Mouse (Mus musculus): Measurements from ENCODE around the gene Bckdha. TPM values are rescaled to one million over a fixed set of nuclear protein-coding genes. Genes with fewer than 3 reads are reported as not detected.

Bckdha gene
- polyA plus RNA-seq, 1 experiment from 2014 or later: 54.7 TPM

DNA sequence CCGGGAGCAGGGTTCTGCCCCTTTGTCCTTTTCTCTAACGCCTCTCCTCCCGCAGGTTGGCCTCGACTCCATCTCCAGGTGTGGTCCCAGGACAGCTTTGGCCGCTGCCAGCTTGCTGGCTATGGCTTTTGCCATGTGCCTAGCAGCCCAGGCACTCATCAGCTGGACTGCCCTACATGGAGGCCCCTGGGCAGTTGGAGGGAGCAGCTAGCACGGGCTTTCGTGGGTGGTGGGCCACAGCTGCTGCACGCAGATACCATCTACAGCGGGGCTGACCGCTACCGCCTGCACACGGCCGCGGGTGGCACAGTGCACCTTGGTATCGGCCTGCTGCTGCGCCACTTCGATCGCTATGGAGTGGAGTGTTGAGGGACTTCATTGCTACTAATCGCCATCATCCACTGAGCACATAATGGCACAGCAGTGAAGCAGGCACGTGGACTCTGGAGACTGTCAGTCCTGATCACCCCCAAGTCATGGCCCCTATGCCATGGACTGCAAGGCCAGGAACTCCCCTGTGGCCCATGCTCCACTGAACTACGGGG, 27.2 kb upstream of the Bckdha start:
- Histone ChIP-seq H3K4me2 (ENCODE audit: low read depth, severe bottlenecking) (peak overlapping the region; percentile 86; the same call in 1 of the 2 replicates), H3K27me3 (ENCODE audit: control insufficient read depth, insufficient read depth, low read length) (peaks cover 45% of the 10 kb centered on the region), H3K36me3 (ENCODE audit: control insufficient read depth, insufficient read depth, low read length) (no peaks in the 10 kb centered on the region), H3K9ac (ENCODE audit: low read length) (no peak overlapping the region), H3K4me1 (ENCODE audit: control insufficient read depth, insufficient read depth, low read length) (peaks cover 11% of the 10 kb centered on the region; the same call in 1 of the 2 replicates), H3K9me3 (ENCODE audit: control insufficient read depth, low read length) (no peaks in the 10 kb centered on the region), H3K27ac (replicated peaks; ENCODE audit: low read depth, low read length) (no peak overlapping the region), H3K4me3 (ENCODE audit: low read depth, low read length) (peak overlapping the region; percentile 46; the same call in 1 of the 2 replicates)
- WGBS: 69% methylated on average over 21 of the region's 21 CpGs
- no peak for DNase-seq (ENCODE audit: low spot score)
- 0 out of 2 replicates have a peak, but pooled peaks have one; percentile 20 for ATAC-seq (ENCODE audit: insufficient number of reproducible peaks, low FRiP score, low TSS enrichment, low read depth)

DNA sequence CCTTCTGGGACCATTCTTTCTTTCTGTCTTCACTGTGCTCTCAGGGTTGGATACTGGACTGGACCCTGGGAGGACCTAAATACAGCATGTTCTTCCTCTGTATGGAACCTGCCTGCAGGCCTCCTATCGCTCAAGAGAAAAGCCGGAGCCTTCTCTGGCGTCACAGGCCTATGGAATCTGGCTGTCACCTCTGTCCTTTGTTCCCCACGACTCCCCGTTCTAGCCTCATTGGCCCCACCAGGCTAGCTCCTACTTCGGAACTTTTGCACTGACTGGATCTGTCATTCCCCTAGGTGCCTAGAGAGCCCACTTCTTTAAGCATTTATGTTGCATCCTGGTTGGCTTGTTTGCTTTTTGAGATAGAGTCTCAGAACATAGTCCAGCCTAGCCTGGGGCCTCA, 25.9 kb upstream of the Bckdha start:
- WGBS: 91% methylated on average over 6 of the region's 6 CpGs
- no peak for ATAC-seq (ENCODE audit: insufficient number of reproducible peaks, low FRiP score, low TSS enrichment, low read depth)
- H3K27ac ChIP-seq (replicated peaks; ENCODE audit: low read depth, low read length): no peak overlapping the region
- no peaks in the 10 kb centered on the region for H3K9me3 ChIP-seq (ENCODE audit: control insufficient read depth, low read length)
- no peak overlapping the region for H3K4me3 ChIP-seq (ENCODE audit: low read depth, low read length)
- DNase-seq (ENCODE audit: low spot score): no peak
- peaks cover 13% of the 10 kb centered on the region; the same call in 1 of the 2 replicates for H3K4me1 ChIP-seq (ENCODE audit: control insufficient read depth, insufficient read depth, low read length)
- peaks cover 38% of the 10 kb centered on the region for H3K27me3 ChIP-seq (ENCODE audit: control insufficient read depth, insufficient read depth, low read length)
- no peaks in the 10 kb centered on the region for H3K36me3 ChIP-seq (ENCODE audit: control insufficient read depth, insufficient read depth, low read length)
- H3K9ac ChIP-seq (ENCODE audit: low read length): no peak overlapping the region
- H3K4me2 ChIP-seq (ENCODE audit: low read depth, severe bottlenecking): no peak overlapping the region

DNA sequence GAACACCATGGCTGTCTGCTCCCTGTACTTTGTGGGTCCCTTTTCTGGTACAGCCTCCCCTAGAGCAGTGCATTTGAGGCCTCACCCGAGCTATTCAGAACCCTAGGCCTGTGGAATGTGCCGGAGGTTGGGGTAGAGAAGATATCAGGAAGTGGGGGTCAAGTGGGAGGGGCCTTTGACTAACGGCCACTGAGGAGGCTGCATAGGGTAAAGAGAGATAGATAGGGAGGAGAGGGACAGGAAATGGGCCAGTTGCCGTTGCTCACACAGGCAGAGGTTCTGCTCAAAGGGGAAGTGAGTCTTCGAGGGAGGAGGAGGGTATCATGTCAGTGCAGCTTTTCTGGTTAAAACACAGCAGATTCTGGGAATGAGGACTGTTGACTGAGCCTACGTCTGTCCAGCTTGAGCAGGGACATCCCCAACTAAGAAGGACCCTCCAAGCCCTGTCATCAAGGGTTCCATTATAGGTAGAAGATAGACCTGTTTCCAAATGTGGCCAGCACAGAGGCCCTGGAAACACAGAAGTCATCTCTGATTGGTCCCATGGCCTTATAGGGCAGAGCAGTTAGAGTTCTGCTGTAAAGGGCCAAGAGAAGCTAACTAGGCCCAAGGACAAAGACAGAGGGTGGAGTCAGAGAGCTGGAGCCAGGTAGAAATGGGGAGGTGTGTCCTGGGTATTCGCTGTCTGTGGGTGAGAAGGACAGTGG, 24.8 kb upstream of the Bckdha start:
- H3K4me3 ChIP-seq (ENCODE audit: low read depth, low read length): no peak overlapping the region
- no peak overlapping the region for H3K4me2 ChIP-seq (ENCODE audit: low read depth, severe bottlenecking)
- H3K27ac ChIP-seq (replicated peaks; ENCODE audit: low read depth, low read length): no peak overlapping the region
- H3K4me1 ChIP-seq (ENCODE audit: control insufficient read depth, insufficient read depth, low read length): peaks cover 7% of the 10 kb centered on the region; the same call in 1 of the 2 replicates
- WGBS: 65% methylated on average over 7 of the region's 7 CpGs
- H3K9ac ChIP-seq (ENCODE audit: low read length): no peak overlapping the region
- no peak for DNase-seq (ENCODE audit: low spot score)
- no peaks in the 10 kb centered on the region for H3K9me3 ChIP-seq (ENCODE audit: control insufficient read depth, low read length)
- ATAC-seq (ENCODE audit: insufficient number of reproducible peaks, low FRiP score, low TSS enrichment, low read depth): no peak
- H3K36me3 ChIP-seq (ENCODE audit: control insufficient read depth, insufficient read depth, low read length): no peaks in the 10 kb centered on the region
- peaks cover 28% of the 10 kb centered on the region for H3K27me3 ChIP-seq (ENCODE audit: control insufficient read depth, insufficient read depth, low read length)

DNA sequence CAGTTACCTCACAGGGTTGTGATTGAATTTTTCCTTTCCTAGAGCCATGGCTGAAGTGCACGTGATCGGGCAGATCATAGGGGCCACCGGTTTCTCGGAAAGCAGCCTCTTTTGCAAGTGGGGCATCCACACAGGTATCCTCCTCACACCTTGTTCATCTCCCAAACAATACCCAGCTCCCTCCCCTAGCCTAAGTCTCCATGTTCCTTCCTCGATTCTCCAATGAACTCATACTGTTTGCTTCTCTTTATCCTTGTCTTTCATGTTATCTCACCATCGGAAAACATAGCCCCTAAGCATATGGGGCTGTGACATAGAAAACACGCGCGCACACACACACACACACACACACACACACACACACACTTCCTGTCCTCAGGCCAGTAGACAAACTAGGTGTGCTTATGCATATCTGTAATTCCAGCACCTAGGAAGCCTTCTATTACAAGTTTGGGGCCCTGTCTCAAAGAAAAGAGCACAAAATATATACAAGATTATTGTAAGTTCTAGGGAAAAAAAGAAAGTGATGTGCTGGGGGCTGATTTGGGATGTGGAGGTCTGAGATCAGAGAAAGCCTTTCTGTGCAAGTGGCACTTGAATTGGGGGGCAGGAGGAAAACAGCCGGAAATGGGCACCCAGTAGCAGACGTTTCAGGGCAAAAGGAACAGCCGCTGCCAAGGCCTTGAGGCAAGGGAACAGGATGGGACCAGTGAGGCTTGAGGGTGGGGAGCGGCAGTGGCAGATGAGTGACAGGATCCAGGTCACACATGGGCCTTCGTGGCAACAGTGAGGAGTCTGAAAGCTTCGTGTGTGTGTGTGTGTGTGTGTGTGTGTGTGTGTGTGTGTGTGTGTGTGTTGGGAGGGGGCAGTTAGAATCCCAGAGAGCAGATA, 22.8 kb upstream of the Bckdha start:
- Histone ChIP-seq H3K4me1 (ENCODE audit: control insufficient read depth, insufficient read depth, low read length) (0 out of 2 replicates have a peak, but pooled peaks cover 2% of the 10 kb centered on the region), H3K27ac (replicated peaks; ENCODE audit: low read depth, low read length) (no peak overlapping the region), H3K36me3 (ENCODE audit: control insufficient read depth, insufficient read depth, low read length) (no peaks in the 10 kb centered on the region), H3K9ac (ENCODE audit: low read length) (no peak overlapping the region), H3K27me3 (ENCODE audit: control insufficient read depth, insufficient read depth, low read length) (peaks cover 8% of the 10 kb centered on the region), H3K9me3 (ENCODE audit: control insufficient read depth, low read length) (no peaks in the 10 kb centered on the region), H3K4me3 (ENCODE audit: low read depth, low read length) (peak overlapping the region; percentile 58; the same call in 1 of the 2 replicates), H3K4me2 (ENCODE audit: low read depth, severe bottlenecking) (peak overlapping the region; percentile 61; the same call in 1 of the 2 replicates)
- WGBS: 62% methylated on average over 15 of the region's 15 CpGs
- no peak for ATAC-seq (ENCODE audit: insufficient number of reproducible peaks, low FRiP score, low TSS enrichment, low read depth)
- no peak for DNase-seq (ENCODE audit: low spot score)

DNA sequence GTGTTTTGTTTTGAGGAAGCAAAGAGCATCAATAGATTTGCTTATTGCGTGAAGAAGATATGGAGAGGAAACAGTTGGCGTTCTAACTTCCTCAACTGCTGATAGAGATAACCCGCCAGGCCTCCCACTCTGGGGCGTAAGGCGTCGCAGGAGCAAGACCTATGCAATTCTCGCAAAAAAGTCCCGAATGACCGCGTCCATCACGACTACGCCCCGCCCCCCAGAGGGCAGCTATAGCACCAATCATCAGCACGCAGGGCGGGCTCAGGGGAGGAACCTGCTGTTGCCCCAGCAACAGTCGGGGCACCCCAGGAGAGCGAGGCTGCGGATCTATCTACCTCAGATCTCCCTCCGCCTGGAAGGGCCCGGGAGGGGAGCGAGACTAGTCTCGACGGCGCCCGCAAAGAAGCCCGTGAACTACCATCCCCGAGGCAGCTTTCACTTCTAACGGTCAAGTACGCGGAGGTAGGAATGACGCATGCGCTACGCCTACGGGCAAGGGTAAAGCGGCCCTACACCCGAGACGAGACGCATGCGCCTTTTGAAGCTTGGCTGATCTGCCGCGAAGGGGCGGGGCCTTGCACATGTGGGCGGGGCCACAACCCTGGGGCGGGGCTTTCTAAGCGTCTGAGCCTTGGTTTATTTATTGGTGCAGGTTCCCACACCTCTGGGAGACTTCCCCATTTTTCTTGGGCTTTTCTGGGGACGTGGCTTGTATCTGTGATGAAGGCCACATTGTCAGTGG, 21.9 kb upstream of the Bckdha start, which contains the start of gene B9d2:
B9d2 (plus strand) TSS at position 267 of the 745 bp plus-strand sequence.
- Histone ChIP-seq H3K27me3 (ENCODE audit: control insufficient read depth, insufficient read depth, low read length) (peaks cover 3% of the 10 kb centered on the region), H3K4me3 (ENCODE audit: low read depth, low read length) (peak within 1 kb of the TSS; percentile 58), H3K36me3 (ENCODE audit: control insufficient read depth, insufficient read depth, low read length) (no peaks in the 10 kb centered on the region), H3K4me2 (ENCODE audit: low read depth, severe bottlenecking) (peak within 1 kb of the TSS; percentile 61), H3K27ac (replicated peaks; ENCODE audit: low read depth, low read length) (peak within 1 kb of the TSS; percentile 84), H3K9me3 (ENCODE audit: control insufficient read depth, low read length) (no peaks in the 10 kb centered on the region), H3K4me1 (ENCODE audit: control insufficient read depth, insufficient read depth, low read length) (0 out of 2 replicates have a peak, but pooled peaks cover 2% of the 10 kb centered on the region), H3K9ac (ENCODE audit: low read length) (peak within 1 kb of the TSS; percentile 61)
- WGBS: under 1% methylated on average over 46 of the region's 46 CpGs
- ATAC-seq (ENCODE audit: insufficient number of reproducible peaks, low FRiP score, low TSS enrichment, low read depth): peak; percentile 95
- DNase-seq (ENCODE audit: low spot score): peak; percentile 95

DNA sequence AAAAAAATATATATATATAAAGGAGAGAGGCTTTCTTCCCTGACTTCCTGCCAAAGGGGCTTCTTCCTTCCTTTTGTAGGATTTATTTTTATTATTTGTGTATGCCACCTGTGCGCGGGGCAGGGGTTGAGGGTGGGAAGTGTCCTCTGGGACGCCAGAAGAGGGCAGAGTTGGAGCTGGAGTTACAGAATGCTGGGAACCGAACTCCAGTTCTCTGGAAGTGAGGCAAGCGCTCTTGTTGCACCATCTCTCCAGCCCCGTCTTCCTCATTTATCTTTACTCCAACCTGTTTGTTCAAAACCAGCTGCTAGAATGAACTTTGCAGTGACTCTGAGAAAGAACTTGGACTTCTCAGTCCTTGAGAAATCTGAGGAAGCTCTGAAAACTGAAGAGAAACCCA, 21.2 kb upstream of the Bckdha start:
- 0 out of 2 replicates have a peak overlapping the region, but pooled peaks have one; percentile 30 for H3K27ac ChIP-seq (replicated peaks; ENCODE audit: low read depth, low read length)
- WGBS: 8% methylated on average over 6 of the region's 6 CpGs

DNA sequence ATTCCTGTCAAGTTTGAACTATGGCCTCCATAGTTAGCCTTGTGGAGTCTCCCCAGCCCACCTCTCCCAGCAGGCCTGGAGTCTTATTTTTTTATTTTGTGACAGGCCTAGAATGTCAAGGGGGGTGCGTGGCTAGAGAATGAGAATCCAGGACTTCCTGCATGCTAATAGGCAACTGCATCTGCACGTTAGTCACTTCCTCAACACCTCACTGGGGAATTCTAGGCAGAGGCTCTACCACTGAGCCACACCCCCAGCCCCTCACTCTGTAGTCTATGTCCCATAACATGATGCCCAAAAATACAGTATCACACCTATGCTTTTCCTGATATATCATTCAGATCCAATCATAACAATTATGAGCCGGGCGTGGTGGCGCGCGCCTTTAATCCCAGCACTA, 18.2 kb upstream of the Bckdha start:
- ATAC-seq (ENCODE audit: insufficient number of reproducible peaks, low FRiP score, low TSS enrichment, low read depth) (no peak), DNase-seq (ENCODE audit: low spot score) (no peak)
- peaks cover 24% of the 10 kb centered on the region for H3K27me3 ChIP-seq (ENCODE audit: control insufficient read depth, insufficient read depth, low read length)
- 0 out of 2 replicates have a peak, but pooled peaks cover 2% of the 10 kb centered on the region for H3K4me1 ChIP-seq (ENCODE audit: control insufficient read depth, insufficient read depth, low read length)
- no peak overlapping the region for H3K27ac ChIP-seq (replicated peaks; ENCODE audit: low read depth, low read length)
- H3K9ac ChIP-seq (ENCODE audit: low read length): no peak overlapping the region
- WGBS: 92% methylated on average over 7 of the region's 7 CpGs
- H3K36me3 ChIP-seq (ENCODE audit: control insufficient read depth, insufficient read depth, low read length): no peaks in the 10 kb centered on the region
- no peak overlapping the region for H3K4me2 ChIP-seq (ENCODE audit: low read depth, severe bottlenecking)
- no peak overlapping the region for H3K4me3 ChIP-seq (ENCODE audit: low read depth, low read length)
- no peaks in the 10 kb centered on the region; the same call in 1 of the 2 replicates for H3K9me3 ChIP-seq (ENCODE audit: control insufficient read depth, low read length)

More for the DNA sequence above, 21.2 kb upstream of the Bckdha start:
- H3K4me2 ChIP-seq (ENCODE audit: low read depth, severe bottlenecking): peak overlapping the region; percentile 61
- DNase-seq (ENCODE audit: low spot score): no peak
- no peak overlapping the region for H3K9ac ChIP-seq (ENCODE audit: low read length)
- ATAC-seq (ENCODE audit: insufficient number of reproducible peaks, low FRiP score, low TSS enrichment, low read depth): no peak
- H3K9me3 ChIP-seq (ENCODE audit: control insufficient read depth, low read length): no peaks in the 10 kb centered on the region
- peak overlapping the region; percentile 58; the same call in 1 of the 2 replicates for H3K4me3 ChIP-seq (ENCODE audit: low read depth, low read length)
- H3K27me3 ChIP-seq (ENCODE audit: control insufficient read depth, insufficient read depth, low read length): peaks cover 10% of the 10 kb centered on the region
- 0 out of 2 replicates have a peak, but pooled peaks cover 2% of the 10 kb centered on the region for H3K4me1 ChIP-seq (ENCODE audit: control insufficient read depth, insufficient read depth, low read length)
- no peaks in the 10 kb centered on the region for H3K36me3 ChIP-seq (ENCODE audit: control insufficient read depth, insufficient read depth, low read length)

All from limb, embryonic 11.5 days (tissue).